Mouse (Mus musculus) layer of hippocampus, adult 8-10 months (tissue): ENCODE results near the gene Cmtr2. TPM values are rescaled to one million over a fixed set of nuclear protein-coding genes. Genes with fewer than 3 reads are reported as not detected.

Experiments
- DNase-seq, 2 experiments: peaks; one replicate each; pipeline ENCODE4 v3.0.0; 2022; ENCODE audit warnings: low spot score in 2 of 2
- total RNA-seq, 4 experiments: library from RNA; stranded (reverse); gene quantifications; 2 replicates each; pipeline ENCODE4 v1.2.4; 2022

Cmtr2 gene
- total RNA-seq: 1 to 10 TPM; 5.7 to 6.8 (median 6.6) TPM

GRCm38 (mm10) chr8:110215365-110215764 lies at the start of gene Cmtr2:
Gene Cmtr2, plus strand, starts transcription at chr8:110215665.
- DNase-seq: no peak

- DNase-seq: no peak
Measured at GRCm38 (mm10) chr8:110166270-110166669, 49.2 kb upstream of the Cmtr2 start.

DNA sequence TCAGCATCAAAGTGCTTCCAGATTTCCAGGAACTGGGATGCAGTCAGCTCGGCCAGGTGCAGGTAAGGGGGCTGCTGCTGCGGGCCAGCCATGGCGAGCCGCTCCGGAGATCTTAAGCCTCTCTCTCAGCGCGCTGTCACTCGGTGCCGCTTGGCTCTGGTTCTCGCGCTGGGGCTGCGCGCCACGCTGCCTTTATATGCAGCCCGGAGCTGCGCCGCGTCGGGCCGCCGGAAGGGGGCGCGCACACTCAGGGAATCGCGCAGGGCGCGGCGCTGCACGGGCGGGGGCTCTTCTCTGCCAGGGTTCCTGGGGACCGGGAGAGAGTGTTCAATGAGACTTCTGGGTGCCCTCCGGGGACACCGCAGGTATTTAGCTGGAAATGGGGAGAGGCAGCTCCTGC lies 47.4 kb upstream of the Cmtr2 start, which contains the start of gene Calb2:
Calb2 (minus strand) TSS at position 165 of the 400 bp plus-strand sequence.
- peak; percentile 22 to 62 for DNase-seq

- no peak for DNase-seq
Measured at GRCm38 (mm10) chr8:110172161-110172560, 43.3 kb upstream of the Cmtr2 start.

DNA sequence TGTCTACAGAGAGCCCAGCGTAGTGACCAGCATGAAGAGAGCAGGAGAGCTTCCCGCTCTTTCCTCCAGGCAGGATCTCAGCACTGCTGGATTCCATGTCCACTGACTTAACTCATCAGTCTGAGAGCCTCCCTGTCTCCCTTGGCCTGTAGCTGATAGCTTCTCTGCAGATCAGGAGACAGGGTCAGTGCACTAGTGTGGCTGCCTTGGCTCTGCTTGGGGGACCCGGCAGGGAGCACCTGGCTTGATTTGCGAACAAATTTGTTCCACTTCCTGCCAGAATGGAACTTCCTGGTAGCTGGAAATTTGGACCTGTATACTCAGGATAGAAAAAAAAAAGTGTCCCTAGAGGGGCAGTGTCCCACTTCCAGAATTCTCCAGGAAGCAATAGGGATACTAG lies 40.6 kb upstream of the Cmtr2 start:
- no peak for DNase-seq

- no peak for DNase-seq
Measured at GRCm38 (mm10) chr8:110177359-110178155, 37.9 kb upstream of the Cmtr2 start.

GRCm38 (mm10) chr8:110182735-110183367 lies 32.6 kb upstream of the Cmtr2 start:
- DNase-seq: no peak

- DNase-seq: no peak
Measured at GRCm38 (mm10) chr8:110183748-110184147, 31.7 kb upstream of the Cmtr2 start.

- no peak for DNase-seq
Measured at GRCm38 (mm10) chr8:110185538-110185937, 29.9 kb upstream of the Cmtr2 start.

- DNase-seq: no peak
Measured at GRCm38 (mm10) chr8:110188961-110189750, 26.3 kb upstream of the Cmtr2 start.

DNA sequence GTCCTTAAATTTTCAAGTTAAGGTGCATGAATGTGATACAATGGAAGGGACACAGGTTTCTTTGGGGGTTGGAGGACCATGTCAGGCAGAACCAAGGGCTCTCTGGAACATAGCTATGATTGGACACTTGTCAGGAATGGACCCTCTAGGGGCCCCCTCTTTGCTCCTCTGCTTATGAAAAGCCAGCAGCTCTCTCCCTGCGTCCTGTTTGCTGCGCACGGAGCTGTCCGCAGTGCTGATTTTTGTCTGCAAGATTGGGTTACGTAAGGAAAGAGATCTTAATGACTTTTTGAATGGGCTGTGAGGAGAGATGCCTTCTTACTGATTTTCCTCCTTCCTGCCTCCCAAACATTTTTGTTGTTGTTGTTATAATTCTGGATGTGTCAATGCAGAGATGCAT lies 18.8 kb upstream of the Cmtr2 start:
- no peak for DNase-seq

DNA sequence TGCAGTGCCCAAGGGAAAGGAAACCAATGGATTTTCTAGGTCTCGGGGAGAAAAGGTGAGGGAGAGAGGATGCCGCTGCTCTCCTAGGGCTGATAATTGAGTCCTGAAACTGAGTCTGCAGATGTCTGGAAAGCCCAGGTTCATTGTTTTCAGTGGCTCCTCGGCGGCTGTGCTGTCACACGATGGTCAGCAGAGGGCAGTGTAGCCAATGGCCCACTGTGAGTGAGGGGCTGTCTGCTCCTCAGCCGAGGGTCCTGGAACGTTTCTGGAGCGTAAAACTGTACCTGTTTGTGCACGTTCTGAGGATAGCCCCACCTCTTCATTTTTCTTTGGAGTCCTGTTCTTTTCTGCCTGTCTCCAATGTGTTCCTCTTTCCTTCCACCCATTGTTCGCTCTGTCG lies 13.7 kb upstream of the Cmtr2 start:
- DNase-seq: no peak

GRCm38 (mm10) chr8:110216253-110216652 lies 788 bp downstream of the Cmtr2 start:
- DNase-seq: no peak

DNA sequence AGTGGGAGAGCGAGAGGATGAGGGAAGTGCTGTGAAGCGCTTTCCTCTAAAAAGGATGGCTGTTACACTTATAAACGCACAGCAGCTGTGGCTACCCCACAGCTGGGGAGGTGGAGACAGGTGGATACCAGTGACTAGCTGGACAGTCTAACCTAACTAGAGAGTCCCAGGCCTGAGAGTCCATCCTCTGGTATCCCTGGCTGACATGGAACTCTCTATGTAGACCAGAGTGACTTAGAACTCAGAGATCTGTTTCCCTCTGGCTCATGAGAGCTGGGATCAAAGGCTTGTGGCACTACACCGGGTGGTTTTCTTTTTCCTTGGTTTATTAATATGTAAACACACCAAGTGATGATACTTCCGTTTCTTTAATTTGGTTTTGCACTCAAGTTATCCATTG lies 1.7 kb downstream of the Cmtr2 start:
- DNase-seq: no peak

DNA sequence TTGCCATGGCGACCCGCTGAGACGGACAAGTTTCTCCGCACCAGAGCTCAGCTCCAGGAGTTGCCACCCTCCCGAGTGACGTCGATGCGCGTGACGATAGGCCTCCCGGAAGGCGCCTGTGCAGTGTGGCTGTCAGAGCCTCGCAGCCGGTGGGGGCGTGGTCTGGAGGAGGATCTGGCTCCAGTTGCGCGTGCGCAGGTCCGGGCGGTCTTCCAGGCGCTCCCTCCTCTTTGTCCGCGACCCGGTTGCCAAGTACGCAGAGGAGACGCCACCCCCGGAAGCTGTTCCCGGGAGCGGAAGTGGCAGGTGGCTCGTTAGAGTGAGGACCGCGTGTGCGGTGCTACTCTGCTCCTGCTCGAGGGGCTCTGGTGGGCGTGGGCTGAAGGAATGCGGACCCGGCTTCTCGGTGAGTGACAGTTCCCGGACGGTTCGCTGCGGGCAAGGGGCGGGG lies 2.2 kb downstream of the Cmtr2 start:
- DNase-seq: peak; percentile 99 to 100

DNA sequence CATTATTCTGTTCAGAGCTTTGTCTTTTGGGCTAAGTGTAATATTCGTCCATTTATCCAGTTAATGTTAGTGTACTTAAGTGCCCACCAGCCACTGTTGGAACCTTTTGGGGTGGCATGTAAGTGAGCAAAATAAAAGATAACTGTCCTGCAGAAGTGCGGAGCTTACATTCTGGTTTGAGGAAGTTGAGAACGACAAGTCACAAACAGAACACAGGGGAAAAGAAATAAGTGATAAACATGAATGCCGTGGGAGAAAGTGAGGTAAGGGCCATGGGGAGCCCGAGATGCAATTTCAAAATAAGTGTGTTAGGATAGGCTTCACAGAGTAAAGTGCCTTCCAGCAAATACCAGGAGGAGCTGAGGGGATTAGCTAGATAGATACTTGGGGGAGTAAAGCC lies 3.0 kb downstream of the Cmtr2 start:
- no peak for DNase-seq

GRCm38 (mm10) chr8:110220936-110221335 lies 5.5 kb downstream of the Cmtr2 start:
- DNase-seq: no peak

DNA sequence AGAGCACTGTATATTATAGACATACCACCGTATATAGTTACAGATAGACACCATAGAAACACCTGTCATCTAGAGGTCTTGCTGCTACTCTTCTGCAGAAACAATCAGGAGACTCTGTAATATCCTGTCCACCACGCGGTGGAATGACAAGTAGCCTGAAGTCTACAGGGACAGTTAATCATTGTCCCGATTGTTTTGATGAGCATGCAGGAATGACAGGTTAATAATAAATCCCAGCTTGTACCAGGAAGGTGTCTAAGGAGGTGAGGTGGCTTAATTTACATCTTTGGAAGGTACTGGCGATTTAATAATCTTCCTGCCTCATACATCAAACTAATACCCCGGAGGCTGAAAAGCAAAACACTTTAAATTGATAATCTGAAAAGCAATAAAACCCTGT lies 15.3 kb downstream of the Cmtr2 start:
- DNase-seq: no peak

DNA sequence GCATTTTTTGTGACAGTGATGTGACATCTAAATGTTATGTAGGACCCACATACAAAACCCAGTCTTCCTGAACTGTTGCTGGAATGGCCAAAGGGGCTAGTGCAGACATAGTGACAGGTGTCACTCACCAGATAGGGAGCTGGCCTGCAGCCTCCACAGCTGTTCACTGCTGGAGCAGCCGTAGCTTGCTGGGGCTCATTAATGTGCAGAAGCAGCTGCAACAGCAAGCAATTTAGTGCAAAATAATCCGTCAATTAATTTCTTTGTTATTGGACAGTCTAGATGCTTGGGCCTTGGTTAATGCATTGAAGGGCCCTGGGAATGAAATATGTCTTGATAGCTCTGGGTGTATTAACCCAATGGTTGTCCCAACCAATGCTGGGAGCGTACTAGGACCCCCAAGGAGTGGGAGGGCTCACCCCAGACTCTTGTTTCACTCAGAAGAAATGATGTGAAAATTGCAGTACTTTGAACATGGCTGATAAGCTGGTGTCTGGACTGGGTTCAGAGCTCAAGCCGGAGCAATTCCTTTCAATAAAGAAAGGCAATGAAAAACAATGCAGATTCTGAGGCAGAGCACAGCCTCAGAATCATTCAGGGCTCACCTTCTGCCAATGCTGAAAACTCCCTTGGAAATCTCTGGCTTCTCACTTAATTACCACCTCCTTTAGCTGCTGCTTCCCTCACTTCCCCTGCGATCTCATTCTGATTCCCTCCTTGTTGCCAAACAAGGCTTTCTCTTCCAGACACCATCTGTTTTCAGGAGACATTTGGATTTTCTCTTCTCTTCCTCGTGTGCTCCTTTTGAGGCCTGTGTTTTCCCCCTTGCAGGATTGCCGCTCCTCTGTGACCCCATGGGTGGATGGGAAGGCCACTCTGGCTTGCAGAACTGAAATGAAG lies 27.1 kb downstream of the Cmtr2 start:
- no peak for DNase-seq

GRCm38 (mm10) chr8:110244566-110244965 lies 29.1 kb downstream of the Cmtr2 start:
- DNase-seq: no peak

DNA sequence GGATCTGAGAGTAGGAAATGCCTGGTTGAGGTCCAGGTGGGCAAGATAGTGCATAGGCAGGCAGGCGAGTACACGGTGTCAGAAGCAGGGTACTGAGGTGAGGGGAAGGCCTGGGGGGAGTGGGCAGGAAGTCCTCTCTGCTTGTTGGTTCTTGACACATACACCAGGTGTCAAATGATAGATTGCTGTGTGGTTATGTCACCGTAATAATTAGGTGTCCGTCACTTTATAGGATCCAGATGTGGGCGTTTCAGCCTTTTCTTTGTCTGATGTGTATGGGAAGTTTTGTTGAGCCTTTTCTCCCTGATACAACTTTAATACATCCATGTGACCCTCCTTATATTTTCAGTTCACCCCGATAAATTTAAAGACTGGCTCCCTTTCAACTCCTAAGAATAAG lies 31.8 kb downstream of the Cmtr2 start:
- no peak for DNase-seq
